ENCODE assay signal across 8 mouse cellular contexts in genomic region chr7:29907206-29907605, GRCm38 (mm10). TPM values are rescaled to one million over a fixed set of nuclear protein-coding genes. Genes with fewer than 3 reads are reported as not detected.
DNase-seq lines count a peak whose midpoint lies in the region; ATAC-seq lines count a peak whose summit lies in the region.

No protein-coding gene starts in this region.

- WGBS in forebrain, embryonic 13.5 days: 88% methylated on average over 5 of the region's 5 CpGs
- 87% methylated on average over 5 of the region's 5 CpGs for WGBS in limb, embryonic 15.5 days

- no peak overlapping the region for H3K4me3 ChIP-seq in forebrain, embryonic 13.5 days
- peak overlapping the region; percentile 57 for H3K4me3 ChIP-seq in limb, embryonic 15.5 days

- DNase-seq in heart, adult 11 months: peak; percentile 88
- no peak for DNase-seq in heart, postnatal 36 days
- DNase-seq in A20 (ENCODE audit: low read depth, low spot score): peak; percentile 49
- DNase-seq in right cerebral cortex, postnatal 14 days: no peak
- DNase-seq in layer of hippocampus, postnatal 36 days: no peak
- no peak for DNase-seq in T-cell, adult 2 months (ENCODE audit: low spot score)

- no peaks in the 10 kb centered on the region for H3K9me3 ChIP-seq in forebrain, embryonic 13.5 days (replicated peaks)
- no peaks in the 10 kb centered on the region for H3K9me3 ChIP-seq in limb, embryonic 15.5 days

- H3K9ac ChIP-seq in forebrain, embryonic 13.5 days: no peak overlapping the region
- no peak overlapping the region for H3K9ac ChIP-seq in limb, embryonic 15.5 days

- H3K4me2 ChIP-seq in forebrain, embryonic 13.5 days: peak overlapping the region; percentile 67
- H3K4me2 ChIP-seq in limb, embryonic 15.5 days: no peak overlapping the region

- intact Hi-C loops in heart, postnatal 36 days (cut with DNase I): loop anchor here (2.0 kb wide), 1 partner anchor 92 kb away; no protein-coding TSS in a partner anchor

- H3K27ac ChIP-seq in forebrain, embryonic 13.5 days: peak overlapping the region; percentile 99
- H3K27ac ChIP-seq in limb, embryonic 15.5 days: peak overlapping the region; percentile 97

- H3K4me1 ChIP-seq in forebrain, embryonic 13.5 days: peaks cover 31% of the 10 kb centered on the region
- H3K4me1 ChIP-seq in limb, embryonic 15.5 days: peaks cover 18% of the 10 kb centered on the region

- ATAC-seq in forebrain, embryonic 13.5 days: no peak
- ATAC-seq in limb, embryonic 15.5 days (ENCODE audit: insufficient number of reproducible peaks, low FRiP score, low TSS enrichment, low read depth): no peak

- peaks cover 23% of the 10 kb centered on the region for H3K36me3 ChIP-seq in forebrain, embryonic 13.5 days (ENCODE audit: poor library complexity, severe bottlenecking)
- H3K36me3 ChIP-seq in limb, embryonic 15.5 days: peaks cover 28% of the 10 kb centered on the region

- no peaks in the 10 kb centered on the region for H3K27me3 ChIP-seq in forebrain, embryonic 13.5 days
- H3K27me3 ChIP-seq in limb, embryonic 15.5 days: no peaks in the 10 kb centered on the region

RNA-seq across cellular contexts. Expression of gene Zfp383, which starts 0.8 kb away (rescaled TPM):
- total RNA-seq in heart, postnatal 36 days (2021): 1 to 10 TPM; 6.1 to 9.9 TPM
- polyA plus RNA-seq in forebrain, embryonic 13.5 days (2015; fragmentation: Nextera tagmentation; extraction: Ambion mirVana): 7.2 and 7.5 TPM in 2 replicates
- 5.9 and 7.0 TPM in 2 replicates for polyA plus RNA-seq in limb, embryonic 15.5 days (2015; fragmentation: Nextera tagmentation; extraction: Ambion mirVana)
- total RNA-seq in layer of hippocampus, postnatal 36 days (2021): 1 to 10 TPM; 9.1 to 9.8 TPM

RNA-seq across cellular contexts. Expression of gene Zfp27, which starts 0.8 kb away (rescaled TPM):
- total RNA-seq in heart, postnatal 36 days (2021): 1 to 10 TPM; 7.9 to 8.9 TPM
- polyA plus RNA-seq in forebrain, embryonic 13.5 days (2015; fragmentation: Nextera tagmentation; extraction: Ambion mirVana): 13.7 and 15.5 TPM in 2 replicates
- 12.4 and 12.7 TPM in 2 replicates for polyA plus RNA-seq in limb, embryonic 15.5 days (2015; fragmentation: Nextera tagmentation; extraction: Ambion mirVana)
- 10 to 100 TPM; 19.2 to 20.8 TPM for total RNA-seq in layer of hippocampus, postnatal 36 days (2021)

RNA-seq across cellular contexts. Expression of gene Zfp74, which starts 46.7 kb away (rescaled TPM):
- 1 to 10 TPM; 5.9 TPM for total RNA-seq in heart, postnatal 36 days (2021)
- polyA plus RNA-seq in forebrain, embryonic 13.5 days (2015; fragmentation: Nextera tagmentation; extraction: Ambion mirVana): 16.6 TPM in 2 replicates
- 11.5 and 11.6 TPM in 2 replicates for polyA plus RNA-seq in limb, embryonic 15.5 days (2015; fragmentation: Nextera tagmentation; extraction: Ambion mirVana)
- 10 to 100 TPM; 16.3 to 19.6 TPM for total RNA-seq in layer of hippocampus, postnatal 36 days (2021)

RNA-seq across cellular contexts. Expression of gene Zfp420, which starts 47.4 kb away (rescaled TPM):
- total RNA-seq in heart, postnatal 36 days (2021): 1 to 10 TPM; 2.9 TPM
- 13.8 and 14.3 TPM in 2 replicates for polyA plus RNA-seq in forebrain, embryonic 13.5 days (2015; fragmentation: Nextera tagmentation; extraction: Ambion mirVana)
- 6.7 and 7.6 TPM in 2 replicates for polyA plus RNA-seq in limb, embryonic 15.5 days (2015; fragmentation: Nextera tagmentation; extraction: Ambion mirVana)
- 10 to 100 TPM; 17.4 to 18.3 TPM for total RNA-seq in layer of hippocampus, postnatal 36 days (2021)

RNA-seq across cellular contexts. Expression of gene Zfp940, which starts 53.7 kb away (rescaled TPM):
- under 1 TPM; 0.39 to 0.49 TPM for total RNA-seq in heart, postnatal 36 days (2021)
- 11.7 and 13.7 TPM in 2 replicates for polyA plus RNA-seq in forebrain, embryonic 13.5 days (2015; fragmentation: Nextera tagmentation; extraction: Ambion mirVana)
- polyA plus RNA-seq in limb, embryonic 15.5 days (2015; fragmentation: Nextera tagmentation; extraction: Ambion mirVana): 4.8 and 5.6 TPM in 2 replicates
- total RNA-seq in layer of hippocampus, postnatal 36 days (2021): 10 to 100 TPM; 18.3 to 25.5 TPM

Comparison
In these comparisons a context has a peak if more than half of its experiments do, and no peak if none do; other contexts are left out.
1. DNase-seq: peak in heart, adult 11 months (single experiment) and A20 (single experiment); none in heart, postnatal 36 days (0 of 2), right cerebral cortex, postnatal 14 days (single experiment), layer of hippocampus, postnatal 36 days (0 of 2) and T-cell, adult 2 months (single experiment).